Mouse (Mus musculus): ENCODE measurements around the gene Flywch2. TPM values are rescaled to one million over a fixed set of nuclear protein-coding genes. Genes with fewer than 3 reads are reported as not detected.

The Flywch2 gene
- polyA plus RNA-seq, 1 experiment from 2014 or later: 0.64 TPM

- H3K27ac ChIP-seq (ENCODE audit: low read length): no peak overlapping the region
Measured at GRCm38 (mm10) chr17:23762976-23763375, 22.9 kb downstream of the Flywch2 start.

DNA sequence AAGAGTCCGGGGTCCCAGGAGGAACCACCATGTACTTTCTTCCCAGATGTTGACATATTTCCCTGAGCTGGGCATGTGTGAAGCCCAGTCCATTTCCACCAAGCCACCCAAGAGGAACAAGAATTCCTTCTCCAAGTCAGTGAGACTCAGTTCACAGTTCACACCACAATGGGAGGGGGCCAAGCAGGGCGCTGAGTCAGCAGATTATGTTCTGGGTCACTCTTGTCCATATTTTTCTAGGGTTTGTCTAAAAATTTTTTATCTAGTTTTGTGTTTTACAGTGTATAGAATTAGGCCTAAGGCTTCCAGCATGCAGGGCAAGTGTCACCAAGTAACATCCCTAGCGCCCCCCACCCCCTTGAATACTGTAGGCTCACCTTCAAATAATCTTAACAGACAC lies 24.7 kb downstream of the Flywch2 start:
- Histone ChIP-seq H3K27ac (ENCODE audit: low read length) (no peak overlapping the region), H3K9me3 (replicated peaks; ENCODE audit: control insufficient read depth, low read length) (no peaks in the 10 kb centered on the region), H3K4me2 (ENCODE audit: low read depth, low read length) (no peak overlapping the region), H3K36me3 (ENCODE audit: control insufficient read depth, insufficient read depth) (no peaks in the 10 kb centered on the region), H3K4me1 (ENCODE audit: control insufficient read depth, low read depth, low read length) (no peaks in the 10 kb centered on the region), H3K9ac (ENCODE audit: low read depth, low read length) (no peak overlapping the region), H3K4me3 (ENCODE audit: low read depth, low read length) (no peak overlapping the region), H3K27me3 (ENCODE audit: control insufficient read depth, insufficient read depth, low read depth, low read length) (no peaks in the 10 kb centered on the region)
- no peak for ATAC-seq (ENCODE audit: low read depth)
- 72% methylated on average over 3 of the region's 3 CpGs for WGBS (ENCODE audit: insufficient replicate concordance)

More at GRCm38 (mm10) chr17:23762976-23763375, 22.9 kb downstream of the Flywch2 start:
- no peaks in the 10 kb centered on the region for H3K36me3 ChIP-seq (ENCODE audit: control insufficient read depth, insufficient read depth)
- no peak overlapping the region for H3K4me3 ChIP-seq (ENCODE audit: low read depth, low read length)
- WGBS (ENCODE audit: insufficient replicate concordance): 80% methylated on average over 11 of the region's 11 CpGs
- H3K9me3 ChIP-seq (replicated peaks; ENCODE audit: control insufficient read depth, low read length): no peaks in the 10 kb centered on the region
- H3K27me3 ChIP-seq (ENCODE audit: control insufficient read depth, insufficient read depth, low read depth, low read length): no peaks in the 10 kb centered on the region
- no peak overlapping the region for H3K4me2 ChIP-seq (ENCODE audit: low read depth, low read length)
- no peak overlapping the region for H3K9ac ChIP-seq (ENCODE audit: low read depth, low read length)
- ATAC-seq (ENCODE audit: low read depth): no peak
- H3K4me1 ChIP-seq (ENCODE audit: control insufficient read depth, low read depth, low read length): no peaks in the 10 kb centered on the region

GRCm38 (mm10) chr17:23760231-23760630 lies 25.6 kb downstream of the Flywch2 start:
- H3K4me1 ChIP-seq (ENCODE audit: control insufficient read depth, low read depth, low read length): no peaks in the 10 kb centered on the region
- no peaks in the 10 kb centered on the region for H3K27me3 ChIP-seq (ENCODE audit: control insufficient read depth, insufficient read depth, low read depth, low read length)
- H3K36me3 ChIP-seq (ENCODE audit: control insufficient read depth, insufficient read depth): no peaks in the 10 kb centered on the region
- H3K9ac ChIP-seq (ENCODE audit: low read depth, low read length): no peak overlapping the region
- no peak overlapping the region for H3K4me3 ChIP-seq (ENCODE audit: low read depth, low read length)
- no peaks in the 10 kb centered on the region for H3K9me3 ChIP-seq (replicated peaks; ENCODE audit: control insufficient read depth, low read length)
- no peak overlapping the region for H3K4me2 ChIP-seq (ENCODE audit: low read depth, low read length)
- H3K27ac ChIP-seq (ENCODE audit: low read length): no peak overlapping the region
- no peak for ATAC-seq (ENCODE audit: low read depth)
- WGBS (ENCODE audit: insufficient replicate concordance): 78% methylated on average over 9 of the region's 9 CpGs

- no peak overlapping the region for H3K9ac ChIP-seq (ENCODE audit: low read depth, low read length)
- no peaks in the 10 kb centered on the region for H3K9me3 ChIP-seq (replicated peaks; ENCODE audit: control insufficient read depth, low read length)
- 78% methylated on average over 8 of the region's 8 CpGs for WGBS (ENCODE audit: insufficient replicate concordance)
- no peak overlapping the region for H3K4me2 ChIP-seq (ENCODE audit: low read depth, low read length)
- H3K27me3 ChIP-seq (ENCODE audit: control insufficient read depth, insufficient read depth, low read depth, low read length): no peaks in the 10 kb centered on the region
- no peak for ATAC-seq (ENCODE audit: low read depth)
- no peak overlapping the region for H3K4me3 ChIP-seq (ENCODE audit: low read depth, low read length)
- no peak overlapping the region for H3K27ac ChIP-seq (ENCODE audit: low read length)
- no peaks in the 10 kb centered on the region for H3K36me3 ChIP-seq (ENCODE audit: control insufficient read depth, insufficient read depth)
- H3K4me1 ChIP-seq (ENCODE audit: control insufficient read depth, low read depth, low read length): no peaks in the 10 kb centered on the region
Measured at GRCm38 (mm10) chr17:23758801-23759200, 27.1 kb downstream of the Flywch2 start.

DNA sequence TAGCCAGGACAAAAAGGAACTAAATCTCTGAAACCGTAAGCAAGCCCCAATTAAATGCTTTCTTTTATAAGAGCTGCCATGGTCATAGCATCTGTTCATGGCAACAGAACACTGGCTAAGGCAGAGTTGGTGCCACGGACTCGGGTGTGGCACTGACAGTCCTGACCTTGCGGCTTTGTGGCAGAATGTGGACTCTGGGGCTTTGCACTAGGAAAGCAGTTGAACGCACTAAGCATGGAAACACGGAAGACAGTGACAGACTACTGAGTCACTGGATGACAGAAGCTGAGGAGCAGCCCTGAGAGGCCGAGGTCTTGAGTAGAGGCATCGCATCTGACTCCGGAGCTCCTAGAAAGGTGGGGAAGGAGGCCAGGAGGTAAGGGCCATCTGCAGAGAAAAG lies 28.3 kb downstream of the Flywch2 start:
- no peaks in the 10 kb centered on the region for H3K36me3 ChIP-seq (ENCODE audit: control insufficient read depth, insufficient read depth)
- no peaks in the 10 kb centered on the region for H3K27me3 ChIP-seq (ENCODE audit: control insufficient read depth, insufficient read depth, low read depth, low read length)
- no peak for ATAC-seq (ENCODE audit: low read depth)
- no peaks in the 10 kb centered on the region for H3K9me3 ChIP-seq (replicated peaks; ENCODE audit: control insufficient read depth, low read length)
- no peak overlapping the region for H3K4me2 ChIP-seq (ENCODE audit: low read depth, low read length)
- no peaks in the 10 kb centered on the region for H3K4me1 ChIP-seq (ENCODE audit: control insufficient read depth, low read depth, low read length)
- H3K9ac ChIP-seq (ENCODE audit: low read depth, low read length): no peak overlapping the region
- H3K4me3 ChIP-seq (ENCODE audit: low read depth, low read length): no peak overlapping the region
- no peak overlapping the region for H3K27ac ChIP-seq (ENCODE audit: low read length)
- 80% methylated on average over 9 of the region's 9 CpGs for WGBS (ENCODE audit: insufficient replicate concordance)

DNA sequence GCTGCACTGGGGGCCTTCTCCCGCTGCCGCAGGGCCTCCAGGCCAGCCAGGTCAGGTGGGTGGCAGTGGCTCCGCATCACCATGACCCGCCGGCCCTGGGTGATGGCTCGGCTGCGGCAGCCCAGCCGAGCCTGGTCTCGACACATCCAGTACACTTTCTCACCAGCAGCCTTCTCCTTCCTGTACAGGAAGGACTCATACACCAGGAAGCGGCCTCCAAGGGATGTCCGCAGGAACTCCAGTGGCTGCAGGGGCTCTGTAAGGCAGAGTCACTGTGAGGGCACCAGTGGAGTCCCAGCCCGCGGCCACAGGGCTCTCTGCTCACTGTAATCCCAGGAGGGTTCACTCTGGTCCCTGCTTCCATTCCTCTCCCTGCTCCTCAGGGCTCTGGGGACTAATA lies 30.2 kb downstream of the Flywch2 start:
- Histone ChIP-seq H3K27me3 (ENCODE audit: control insufficient read depth, insufficient read depth, low read depth, low read length) (no peaks in the 10 kb centered on the region), H3K36me3 (ENCODE audit: control insufficient read depth, insufficient read depth) (no peaks in the 10 kb centered on the region), H3K4me1 (ENCODE audit: control insufficient read depth, low read depth, low read length) (no peaks in the 10 kb centered on the region), H3K9me3 (replicated peaks; ENCODE audit: control insufficient read depth, low read length) (no peaks in the 10 kb centered on the region), H3K4me3 (ENCODE audit: low read depth, low read length) (no peak overlapping the region), H3K4me2 (ENCODE audit: low read depth, low read length) (no peak overlapping the region), H3K27ac (ENCODE audit: low read length) (no peak overlapping the region), H3K9ac (ENCODE audit: low read depth, low read length) (no peak overlapping the region)
- WGBS (ENCODE audit: insufficient replicate concordance): 68% methylated on average over 13 of the region's 13 CpGs
- peak; percentile 47 for ATAC-seq (ENCODE audit: low read depth)

- no peaks in the 10 kb centered on the region for H3K36me3 ChIP-seq (ENCODE audit: control insufficient read depth, insufficient read depth)
- ATAC-seq (ENCODE audit: low read depth): no peak
- no peaks in the 10 kb centered on the region for H3K9me3 ChIP-seq (replicated peaks; ENCODE audit: control insufficient read depth, low read length)
- peaks cover 9% of the 10 kb centered on the region; the same call in 1 of the 2 replicates for H3K4me1 ChIP-seq (ENCODE audit: control insufficient read depth, low read depth, low read length)
- peak overlapping the region; percentile 40; the same call in 1 of the 2 replicates for H3K9ac ChIP-seq (ENCODE audit: low read depth, low read length)
- 61% methylated on average over 11 of the region's 11 CpGs for WGBS (ENCODE audit: insufficient replicate concordance)
- peaks cover 34% of the 10 kb centered on the region for H3K27me3 ChIP-seq (ENCODE audit: control insufficient read depth, insufficient read depth, low read depth, low read length)
- H3K27ac ChIP-seq (ENCODE audit: low read length): no peak overlapping the region
- H3K4me2 ChIP-seq (ENCODE audit: low read depth, low read length): peak overlapping the region; percentile 50
- H3K4me3 ChIP-seq (ENCODE audit: low read depth, low read length): peak overlapping the region; percentile 47
Measured at GRCm38 (mm10) chr17:23749400-23750191, 36.3 kb downstream of the Flywch2 start.

DNA sequence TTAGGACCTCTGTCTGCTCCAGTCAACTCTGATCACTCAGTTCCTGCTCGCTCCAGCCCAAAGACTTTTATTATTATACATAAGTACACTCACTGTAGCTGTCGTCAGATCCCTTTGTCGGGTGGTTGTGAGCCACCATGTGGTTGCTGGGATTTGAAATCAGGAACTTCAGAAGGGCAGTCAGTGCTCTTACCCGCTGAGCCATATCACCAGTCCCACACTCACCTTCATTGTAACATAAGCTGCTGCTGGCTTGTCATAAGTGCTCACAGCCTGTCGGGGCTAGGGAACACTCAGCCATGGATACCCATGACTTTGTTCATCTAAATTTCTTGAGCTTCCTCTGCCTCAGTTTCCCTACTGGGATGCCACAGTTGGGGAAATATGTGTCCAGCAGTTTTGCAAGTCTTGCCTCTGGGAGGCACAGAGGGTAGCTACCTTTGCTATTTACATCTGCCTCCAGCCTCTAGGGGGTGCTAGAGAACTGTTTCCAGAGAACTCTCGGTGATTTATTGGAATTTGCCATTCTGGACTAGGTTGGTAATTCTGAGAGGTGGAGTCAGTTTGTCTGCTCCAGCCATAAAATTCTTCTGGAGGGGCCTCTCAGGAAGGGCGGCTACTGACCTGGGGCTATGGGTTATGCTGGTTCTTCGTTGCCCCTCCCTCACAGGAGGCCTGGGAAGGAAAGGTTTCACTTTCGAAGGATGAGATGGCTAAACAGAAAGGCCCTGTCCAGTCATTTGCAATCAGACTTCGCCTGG lies 37.1 kb downstream of the Flywch2 start:
- ATAC-seq (ENCODE audit: low read depth): no peak
- Histone ChIP-seq H3K4me2 (ENCODE audit: low read depth, low read length) (peak overlapping the region; percentile 50), H3K9ac (ENCODE audit: low read depth, low read length) (peak overlapping the region; percentile 40), H3K4me3 (ENCODE audit: low read depth, low read length) (peak overlapping the region; percentile 47), H3K27ac (ENCODE audit: low read length) (no peak overlapping the region), H3K36me3 (ENCODE audit: control insufficient read depth, insufficient read depth) (no peaks in the 10 kb centered on the region), H3K27me3 (ENCODE audit: control insufficient read depth, insufficient read depth, low read depth, low read length) (peaks cover 41% of the 10 kb centered on the region), H3K4me1 (ENCODE audit: control insufficient read depth, low read depth, low read length) (peaks cover 9% of the 10 kb centered on the region; the same call in 1 of the 2 replicates), H3K9me3 (replicated peaks; ENCODE audit: control insufficient read depth, low read length) (no peaks in the 10 kb centered on the region)
- 23% methylated on average over 10 of the region's 10 CpGs for WGBS (ENCODE audit: insufficient replicate concordance)

DNA sequence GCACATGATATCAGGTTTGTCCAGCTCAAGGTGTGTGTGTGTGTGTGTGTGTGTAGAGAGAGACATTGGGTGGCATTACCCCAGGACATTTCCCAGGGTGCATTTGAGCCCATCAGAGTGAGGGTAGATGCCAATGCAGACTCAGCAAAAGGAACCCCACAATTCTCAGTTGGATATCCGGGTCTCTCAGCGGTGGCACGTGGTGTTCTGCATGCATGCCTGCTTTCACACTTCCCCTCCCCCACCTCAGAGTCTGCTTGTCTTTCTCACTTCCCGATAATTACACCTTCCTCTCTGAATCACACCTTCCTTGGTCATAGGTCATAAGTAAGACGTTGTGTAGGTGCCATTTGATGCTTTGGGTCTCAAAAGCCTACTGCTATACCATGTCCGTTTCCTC lies 37.9 kb downstream of the Flywch2 start:
- Histone ChIP-seq H3K4me2 (ENCODE audit: low read depth, low read length) (no peak overlapping the region), H3K9ac (ENCODE audit: low read depth, low read length) (no peak overlapping the region), H3K27me3 (ENCODE audit: control insufficient read depth, insufficient read depth, low read depth, low read length) (peaks cover 49% of the 10 kb centered on the region), H3K9me3 (replicated peaks; ENCODE audit: control insufficient read depth, low read length) (no peaks in the 10 kb centered on the region), H3K4me1 (ENCODE audit: control insufficient read depth, low read depth, low read length) (peaks cover 9% of the 10 kb centered on the region; the same call in 1 of the 2 replicates), H3K4me3 (ENCODE audit: low read depth, low read length) (no peak overlapping the region), H3K36me3 (ENCODE audit: control insufficient read depth, insufficient read depth) (no peaks in the 10 kb centered on the region), H3K27ac (ENCODE audit: low read length) (no peak overlapping the region)
- no peak for ATAC-seq (ENCODE audit: low read depth)
- WGBS (ENCODE audit: insufficient replicate concordance): 23% methylated on average over 6 of the region's 6 CpGs
